Mouse (Mus musculus) lung, adult 2 months (tissue): ENCODE measurements around the gene Jarid2. TPM values are rescaled to one million over a fixed set of nuclear protein-coding genes. Genes with fewer than 3 reads are reported as not detected.

Experiments
- DNase-seq: peaks from one replicate; pipeline ENCODE4 v3.0.0; 2022
- H3K4me1 ChIP-seq: fragments of 200-500 bp; 2 replicates; pipeline ENCODE4 v1.6.1; 2011; ENCODE audit warnings: low read length; ENCODE audit not compliant: control insufficient read depth, insufficient read depth
- H3K4me3 ChIP-seq: fragments of 200-500 bp; replicated peaks from 2 replicates; pipeline ENCODE3; 2011; ENCODE audit warnings: low read depth, mild to moderate bottlenecking, control low read depth, low read length; ENCODE audit errors: extremely low read depth
- CTCF ChIP-seq: fragments of 200-500 bp; IDR thresholded peaks from 2 replicates; pipeline ENCODE4 v1.5.1; 2011; ENCODE audit warnings: mild to moderate bottlenecking, low read length, control low read depth; ENCODE audit not compliant: insufficient read depth
- POLR2A ChIP-seq: fragments of 200-500 bp; IDR thresholded peaks from 2 replicates; pipeline ENCODE4 v1.6.1; 2011; ENCODE audit warnings: low read depth, mild to moderate bottlenecking, control low read depth, low read length, borderline replicate concordance; ENCODE audit errors: extremely low read depth
- WGBS: fragments of 180-500 bp; shearing (Covaris S2); methylation state at CpG from one replicate; pipeline ENCODE4 v1.1.7; 2018; 5-methylcytosine and 5-hydroxymethylcytosine counted together
- polyA plus RNA-seq: library from polyadenylated mRNA; depleted of rRNA; stranded (reverse); fragments of >200 nt; gene quantifications from 2 replicates; pipeline ENCODE4 v1.2.3, GENCODE M21; 2012

Gene Jarid2
- polyA plus RNA-seq, 1 experiment, result 9.6 TPM

DNA sequence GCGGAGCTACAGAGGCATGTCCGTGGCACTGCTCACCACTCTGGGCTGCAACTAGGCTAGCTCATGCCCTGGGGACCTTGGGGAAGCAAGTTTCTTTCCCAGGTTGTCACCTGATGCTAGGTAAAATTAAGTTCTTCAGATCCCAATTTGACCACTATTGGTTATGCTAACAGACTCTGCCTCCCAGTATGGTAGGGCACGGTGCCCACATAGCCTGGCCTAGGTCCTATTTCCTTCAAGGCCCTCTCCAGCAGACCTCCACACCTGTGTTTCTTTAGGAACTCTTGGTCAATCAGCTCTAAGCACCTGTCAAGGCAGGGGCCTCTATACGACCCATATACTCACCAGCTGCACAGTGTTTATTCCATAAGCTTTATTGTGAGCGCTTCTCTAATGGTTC is 192.4 kb downstream of the Jarid2 start:
- DNase-seq, result no peak
- Histone ChIP-seq H3K4me1 (no peaks in the 10 kb centered on the region), H3K4me3 (no peak overlapping the region)
- WGBS, result 94% methylated on average over 5 of the region's 5 CpGs
- TF ChIP-seq CTCF (no peak), POLR2A (no peak)

DNA sequence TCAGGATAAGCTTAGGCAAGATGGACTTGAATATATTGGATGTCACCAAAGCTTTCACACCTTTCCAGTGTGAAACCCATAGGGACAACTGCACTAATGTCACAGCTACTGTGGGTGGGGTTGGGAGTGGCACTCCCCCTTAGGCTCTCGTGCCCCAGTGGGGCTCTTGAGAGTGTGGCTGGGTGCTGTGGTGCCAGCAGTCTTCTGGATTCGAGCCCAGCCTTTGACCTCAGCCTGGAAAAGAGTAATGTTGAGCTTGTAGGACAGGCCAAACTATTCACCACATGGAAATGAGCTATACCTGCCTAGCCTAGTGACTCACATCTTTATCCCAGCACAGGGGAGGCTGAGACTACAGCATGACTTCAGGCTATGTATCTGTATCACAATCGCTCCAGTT is 194.8 kb downstream of the Jarid2 start:
- H3K4me3 ChIP-seq, result no peak overlapping the region
- DNase-seq, result no peak
- WGBS, result 67% methylated on average over 3 of the region's 3 CpGs
- TF ChIP-seq POLR2A, result no peak
- TF ChIP-seq CTCF, result no peak
- no peaks in the 10 kb centered on the region for H3K4me1 ChIP-seq

DNA sequence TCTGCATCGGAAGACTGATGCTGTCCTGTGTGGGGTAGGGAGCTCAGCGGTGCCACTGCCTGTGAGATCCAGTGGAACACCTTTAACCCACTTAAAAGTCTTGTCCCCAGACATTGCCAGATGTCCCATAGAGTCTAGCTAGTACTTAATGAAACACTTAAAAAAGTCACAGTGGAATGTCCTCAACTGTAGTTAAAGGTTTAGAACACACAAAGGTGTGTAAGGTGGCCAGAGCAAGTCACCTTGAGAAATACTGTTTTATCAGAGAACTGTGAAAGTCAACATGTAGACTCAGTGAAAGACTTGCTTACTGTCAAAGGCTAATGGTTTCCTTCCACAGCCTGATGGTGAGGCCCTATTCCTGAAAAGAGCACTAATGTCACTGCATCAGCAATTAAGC is 195.9 kb downstream of the Jarid2 start:
- Histone ChIP-seq H3K4me1 (no peaks in the 10 kb centered on the region), H3K4me3 (no peak overlapping the region)
- TF ChIP-seq POLR2A, result no peak
- TF ChIP-seq CTCF, result no peak
- WGBS, result 80% methylated on average over 2 of the region's 2 CpGs
- DNase-seq, result no peak

DNA sequence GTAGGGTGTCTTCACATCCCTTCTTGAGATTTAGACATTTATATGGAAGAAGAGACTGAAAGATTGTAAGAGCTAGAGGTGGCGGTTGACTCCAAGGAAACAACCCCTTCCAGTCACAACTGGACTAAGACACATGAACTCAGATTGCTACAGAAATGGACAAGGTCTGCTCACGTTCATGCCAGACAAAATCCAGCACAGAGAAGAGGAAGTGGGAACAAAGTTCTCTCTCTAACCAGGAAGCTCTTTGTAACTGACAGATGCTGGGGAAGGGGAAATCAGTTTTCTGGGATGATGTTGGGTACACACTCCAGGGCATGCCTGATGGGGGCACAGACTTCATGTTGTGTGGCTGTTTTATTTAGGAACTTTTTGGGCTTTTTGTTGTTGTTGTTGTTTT is 197.0 kb downstream of the Jarid2 start:
- 65% methylated on average over 2 of the region's 2 CpGs for WGBS
- Histone ChIP-seq H3K4me3 (no peak overlapping the region), H3K4me1 (no peaks in the 10 kb centered on the region)
- no peak for DNase-seq
- TF ChIP-seq POLR2A, result no peak
- TF ChIP-seq CTCF, result no peak

DNA sequence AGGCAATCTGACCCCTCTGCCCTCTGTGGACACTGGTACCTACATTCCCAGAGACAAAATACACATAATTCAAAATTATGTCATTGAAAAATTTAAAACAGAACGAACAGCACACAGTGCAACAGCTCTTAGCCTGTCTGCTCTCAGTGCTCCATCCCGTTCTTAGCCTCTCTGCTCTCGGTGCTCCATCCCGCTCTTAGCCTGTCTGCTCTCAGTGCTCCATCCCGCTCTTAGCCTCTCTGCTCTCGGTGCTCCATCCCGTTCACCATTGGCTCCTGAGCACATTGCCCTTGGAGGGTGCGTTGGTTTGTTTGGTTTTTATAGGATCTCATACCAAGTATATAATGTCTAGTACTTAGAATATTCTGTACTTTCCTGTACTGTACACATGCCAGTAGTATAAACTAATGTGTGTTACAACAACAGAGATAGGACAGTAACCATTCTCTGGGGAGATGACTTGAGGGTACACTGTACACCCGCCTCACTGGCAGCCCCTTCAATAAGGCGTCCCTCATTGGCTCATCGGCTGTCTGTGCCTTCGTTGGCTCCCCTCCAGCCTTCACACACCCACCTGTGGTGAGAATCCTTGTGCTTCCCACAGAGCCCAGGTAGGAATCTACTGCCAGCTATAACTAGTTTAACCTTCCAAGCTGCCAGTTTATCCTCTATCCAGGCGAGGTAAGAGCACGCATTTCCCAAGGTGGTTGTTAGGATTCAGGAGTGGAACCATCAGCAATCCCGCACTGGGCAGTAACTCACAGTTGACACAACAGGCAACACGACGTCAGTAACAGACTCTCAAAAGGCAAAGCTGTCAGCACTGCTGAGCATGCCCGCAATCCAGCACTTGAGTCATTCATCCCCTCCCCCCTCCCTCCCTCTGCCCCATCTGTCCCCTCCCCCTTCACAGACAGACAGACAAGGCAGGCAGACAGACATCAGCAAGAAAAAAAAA is 203.3 kb downstream of the Jarid2 start:
- H3K4me3 ChIP-seq, result no peak overlapping the region
- WGBS, result 77% methylated on average over 18 of the region's 18 CpGs
- TF ChIP-seq CTCF (no peak), POLR2A (no peak)
- 0 out of 2 replicates have a peak, but pooled peaks cover 5% of the 10 kb centered on the region for H3K4me1 ChIP-seq
- DNase-seq, result no peak

DNA sequence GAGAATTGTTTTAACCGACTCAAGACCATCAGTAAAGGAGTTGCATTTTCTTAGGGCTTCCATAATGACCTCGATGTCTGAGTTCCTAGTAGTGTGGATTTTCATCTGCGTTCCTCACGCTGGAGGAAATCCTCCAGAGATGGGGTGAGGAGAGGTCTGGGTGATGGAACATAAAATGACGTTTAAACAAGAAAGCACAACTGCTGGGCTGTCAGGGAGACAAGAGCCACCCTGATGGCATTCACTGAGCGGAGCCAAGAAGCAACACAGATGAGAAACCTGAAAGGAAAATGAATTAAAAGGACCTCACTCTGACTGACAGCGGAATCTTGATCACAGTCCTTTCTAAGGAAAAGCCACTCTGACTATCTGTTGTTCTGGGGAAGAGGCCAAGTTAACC is 204.3 kb downstream of the Jarid2 start:
- TF ChIP-seq CTCF, result no peak
- no peak for TF ChIP-seq POLR2A
- no peak for DNase-seq
- 69% methylated on average over 7 of the region's 7 CpGs for WGBS
- 0 out of 2 replicates have a peak, but pooled peaks cover 5% of the 10 kb centered on the region for H3K4me1 ChIP-seq
- no peak overlapping the region for H3K4me3 ChIP-seq

DNA sequence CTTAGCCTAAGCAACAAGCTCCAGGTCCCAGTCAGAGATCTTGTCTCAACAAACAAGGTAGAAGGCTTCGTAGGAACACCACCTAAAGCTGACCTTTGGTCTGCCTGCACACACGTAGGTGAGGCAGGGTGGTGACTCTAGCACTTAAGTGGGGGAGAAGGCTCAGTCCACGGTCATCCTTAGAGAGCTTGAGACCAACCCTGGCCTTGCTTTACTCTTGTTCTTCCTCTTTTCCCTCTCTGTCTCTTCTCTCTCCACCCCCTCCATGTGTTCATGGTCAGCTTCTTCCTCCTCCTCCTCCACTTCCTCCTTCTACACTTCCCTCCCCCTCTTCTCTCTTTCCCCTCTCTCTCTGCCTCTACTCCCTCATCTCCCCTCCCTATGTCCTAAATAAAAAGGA is 208.4 kb downstream of the Jarid2 start:
- H3K4me1 ChIP-seq, result peaks cover 10% of the 10 kb centered on the region; the same call in 1 of the 2 replicates
- TF ChIP-seq POLR2A (no peak), CTCF (no peak)
- 73% methylated on average over 3 of the region's 3 CpGs for WGBS
- H3K4me3 ChIP-seq, result no peak overlapping the region
- no peak for DNase-seq

DNA sequence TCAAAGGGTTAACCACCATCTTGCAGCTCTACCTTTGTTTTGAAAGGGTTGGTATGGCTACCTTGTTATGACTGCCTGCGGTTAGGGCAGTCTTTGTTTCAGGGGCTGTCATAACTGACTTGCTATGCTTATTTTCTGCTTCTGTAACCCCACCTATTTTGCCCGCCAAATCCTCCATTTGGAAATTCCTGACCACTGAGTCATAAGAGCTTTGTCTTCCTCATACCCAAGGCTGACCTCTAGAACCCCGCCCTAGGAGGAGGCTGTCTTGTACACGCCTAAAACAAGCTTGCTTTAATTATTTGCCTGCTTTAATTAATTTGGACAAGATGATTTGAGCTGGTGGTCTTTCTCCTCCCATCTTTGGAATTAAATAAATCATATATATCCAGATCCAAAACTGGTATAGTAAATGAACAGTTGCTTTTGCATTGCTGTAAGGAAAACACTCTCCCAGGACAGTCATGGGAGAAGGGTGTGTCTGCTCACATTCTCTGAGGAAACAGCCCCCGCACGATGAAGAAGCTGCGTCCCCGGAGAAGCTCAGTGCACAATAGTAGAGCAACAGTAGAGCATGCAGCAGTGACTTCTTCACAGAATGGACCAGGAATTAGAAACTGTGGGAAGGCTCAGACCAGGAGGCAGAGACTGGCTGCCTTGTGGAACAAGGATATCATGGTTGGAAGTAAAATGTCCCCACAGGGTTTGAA is 210.2 kb downstream of the Jarid2 start:
- DNase-seq, result no peak
- no peak for TF ChIP-seq POLR2A
- TF ChIP-seq CTCF, result no peak
- WGBS, result 37% methylated on average over 8 of the region's 8 CpGs

DNA sequence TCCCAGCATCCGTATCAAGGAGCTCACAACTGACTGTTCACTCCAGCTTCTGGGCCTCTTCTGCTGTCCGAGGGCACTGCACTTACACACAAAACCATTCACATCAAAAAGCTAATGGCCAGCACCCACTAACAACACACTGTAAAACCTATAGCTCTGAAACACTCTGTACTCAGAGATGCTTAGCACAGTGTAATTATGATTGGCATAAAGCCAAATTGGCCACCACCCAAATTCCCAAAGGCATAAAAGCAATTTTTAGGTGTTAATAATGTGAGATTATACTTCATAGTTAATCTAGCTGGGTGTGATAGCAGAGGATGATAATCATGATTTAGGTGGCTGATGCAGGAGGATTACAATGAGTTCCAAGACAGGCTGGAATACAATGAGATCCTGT is 214.3 kb downstream of the Jarid2 start:
- Histone ChIP-seq H3K4me1 (peaks cover 6% of the 10 kb centered on the region; the same call in 1 of the 2 replicates), H3K4me3 (no peak overlapping the region)
- WGBS, result 79% methylated on average over 2 of the region's 2 CpGs
- DNase-seq, result no peak
- TF ChIP-seq POLR2A (no peak), CTCF (no peak)

More for the DNA sequence above, 210.2 kb downstream of the Jarid2 start:
- Histone ChIP-seq H3K4me1 (peaks cover 8% of the 10 kb centered on the region; the same call in 1 of the 2 replicates), H3K4me3 (no peak overlapping the region)
